Mouse (Mus musculus) erythroid progenitor cell, adult 5-6 weeks (primary cell): ENCODE measurements around the gene Kmt2c. TPM values are rescaled to one million over a fixed set of nuclear protein-coding genes. Genes with fewer than 3 reads are reported as not detected.
"Not testable (repeated sequence)": the region's sequence is repeated elsewhere in the genome, so short reads cannot be mapped to it uniquely, and the experiment has no call there.

Source experiments
- ATAC-seq: replicated peaks from 2 replicates; pipeline ENCODE4 v1.8.0; 2016; ENCODE audit warnings: moderate number of reproducible peaks, mild to moderate bottlenecking, moderate TSS enrichment, inconsistent platforms; ENCODE audit not compliant: poor library complexity, low FRiP score, severe bottlenecking
- total RNA-seq, 2 experiments: library from RNA; stranded (forward) in 1 of 2; stranded (reverse) in 1 of 2; fragments of 150-400 nt in 1 of 2; fragments of 186-747, 209-891 nt in 1 of 2; gene quantifications; 2 replicates each; pipeline versions ENCODE4 v1.2.3 to v1.2.4; 2015 to 2017; ENCODE audit warnings: low replicate concordance in 2 of 2

The Kmt2c gene
- total RNA-seq, 2 experiments from 2014 or later, result 153 TPM

GRCm38 (mm10) chr5:25517550-25517949 is 19.0 kb upstream of the Kmt2c start:
- no peak for ATAC-seq

- ATAC-seq, result no peak
Measured at GRCm38 (mm10) chr5:25516301-25516895, 17.8 kb upstream of the Kmt2c start.

GRCm38 (mm10) chr5:25515767-25516166 is 17.2 kb upstream of the Kmt2c start, which contains the start of gene Cct8l1:
TSS of gene Cct8l1 (plus strand) at chr5:25516067.
- ATAC-seq, result no peak

GRCm38 (mm10) chr5:25506041-25506440 is 7.5 kb upstream of the Kmt2c start:
- ATAC-seq, result no peak

GRCm38 (mm10) chr5:25500686-25501085 is 2.1 kb upstream of the Kmt2c start:
- ATAC-seq, result no peak

- peak; percentile 76 for ATAC-seq
Measured at GRCm38 (mm10) chr5:25499423-25500398, 1.1 kb upstream of the Kmt2c start.

GRCm38 (mm10) chr5:25498821-25499422 is 339 bp upstream of the Kmt2c start:
- ATAC-seq, result peak; percentile 41

GRCm38 (mm10) chr5:25497720-25498345 is 750 bp downstream of the Kmt2c start:
- peak; percentile 60 for ATAC-seq

- peak; percentile 31; the same call in 1 of the 2 replicates for ATAC-seq
Measured at GRCm38 (mm10) chr5:25497369-25497719, 1.2 kb downstream of the Kmt2c start.

GRCm38 (mm10) chr5:25496652-25497051 is 1.9 kb downstream of the Kmt2c start:
- ATAC-seq, result no peak

GRCm38 (mm10) chr5:25478863-25479262 is 19.7 kb downstream of the Kmt2c start:
- ATAC-seq, result no peak

- no peak for ATAC-seq
Measured at GRCm38 (mm10) chr5:25475789-25476188, 22.8 kb downstream of the Kmt2c start.

- no peak for ATAC-seq
Measured at GRCm38 (mm10) chr5:25472070-25472469, 26.5 kb downstream of the Kmt2c start.

- ATAC-seq, result no peak
Measured at GRCm38 (mm10) chr5:25461956-25462355, 36.6 kb downstream of the Kmt2c start.

GRCm38 (mm10) chr5:25455432-25455831 is 43.2 kb downstream of the Kmt2c start:
- not testable (repeated sequence) for ATAC-seq

GRCm38 (mm10) chr5:25452691-25453090 is 45.9 kb downstream of the Kmt2c start:
- no peak for ATAC-seq

GRCm38 (mm10) chr5:25437508-25437907 is 61.1 kb downstream of the Kmt2c start:
- ATAC-seq, result no peak

- 0 out of 2 replicates have a peak, but pooled peaks have one; percentile 42 for ATAC-seq
Measured at GRCm38 (mm10) chr5:25436081-25436480, 62.5 kb downstream of the Kmt2c start.

GRCm38 (mm10) chr5:25422576-25422975 is 76.0 kb downstream of the Kmt2c start:
- no peak for ATAC-seq

- peak; percentile 68; the same call in 1 of the 2 replicates for ATAC-seq
Measured at GRCm38 (mm10) chr5:25420601-25421000, 78.0 kb downstream of the Kmt2c start.
